Mouse (Mus musculus) MEL (cell line): ENCODE results near the gene Degs2.

Source experiments
- CHD1 ChIP-seq: IDR thresholded peaks from 2 replicates; pipeline ENCODE4 v1.6.1; 2012; ENCODE audit warnings: low read depth, mild to moderate bottlenecking, inconsistent platforms, low read length, improper control_type of control experiment
- CTCF ChIP-seq, 3 experiments: IDR thresholded peaks in 2 of 3; conservative IDR thresholded peaks in 1 of 3; 2 replicates each; pipeline ENCODE4 v1.5.1; 2011 to 2012; ENCODE audit warnings: low read length in 3 of 3, low read depth in 2 of 3, mild to moderate bottlenecking in 2 of 3, improper control_type of control experiment in 1 of 3, inconsistent platforms in 1 of 3, mixed read lengths in 1 of 3, moderate library complexity in 1 of 3; ENCODE audit not compliant: control insufficient read depth in 1 of 3, insufficient read depth in 1 of 3, poor library complexity in 1 of 3, severe bottlenecking in 1 of 3
- EP300 ChIP-seq, 2 experiments: IDR thresholded peaks; 2 replicates each; pipeline ENCODE4 v1.6.1; 2011; ENCODE audit warnings: improper control_type of control experiment in 2 of 2, low read length in 2 of 2, low read depth in 1 of 2, mild to moderate bottlenecking in 1 of 2
- MXI1 ChIP-seq: IDR thresholded peaks from 2 replicates; pipeline ENCODE4 v1.6.1; 2011; ENCODE audit warnings: mild to moderate bottlenecking, low read depth, low read length, improper control_type of control experiment
- MYB ChIP-seq: IDR thresholded peaks from 2 replicates; pipeline ENCODE4 v1.6.1; 2011; ENCODE audit warnings: mild to moderate bottlenecking, low read depth, low read length, improper control_type of control experiment
- MYC ChIP-seq: IDR thresholded peaks from 2 replicates; pipeline ENCODE4 v1.6.1; 2011; ENCODE audit warnings: low read depth, mild to moderate bottlenecking, low read length, improper control_type of control experiment, moderate library complexity
- POLR2A ChIP-seq, 2 experiments: IDR thresholded peaks; 2 replicates each; pipeline ENCODE4 v1.6.1; 2011 to 2012; ENCODE audit warnings: low read length in 2 of 2, mild to moderate bottlenecking in 2 of 2, control low read depth in 1 of 2, improper control_type of control experiment in 1 of 2, low read depth in 1 of 2, moderate library complexity in 1 of 2; ENCODE audit not compliant: control insufficient read depth in 1 of 2, insufficient read depth in 1 of 2, poor library complexity in 1 of 2
- ZKSCAN1 ChIP-seq: IDR thresholded peaks from 2 replicates; pipeline ENCODE4 v1.6.1; 2012; ENCODE audit warnings: low read depth, mild to moderate bottlenecking, inconsistent platforms, low read length, improper control_type of control experiment, moderate library complexity
- ZNF384 ChIP-seq: IDR thresholded peaks from 2 replicates; pipeline ENCODE4 v1.6.1; 2012; ENCODE audit warnings: low read depth, mild to moderate bottlenecking, inconsistent platforms, low read length, improper control_type of control experiment

GRCm38 (mm10) chr12:108718485-108718884, 16.4 kb upstream of the Degs2 start:
- no peak for TF ChIP-seq POLR2A (IDR thresholded peaks at IDR 0.05; ENCODE audit: control insufficient read depth in 1 of 2, insufficient read depth in 1 of 2, low read depth in 1 of 2, low read length in 2 of 2, poor library complexity in 1 of 2)
- TF ChIP-seq CTCF (IDR thresholded peaks at IDR 0.05 in 2 of 3, conservative IDR thresholded peaks at IDR 0.05 in 1 of 3; ENCODE audit: control insufficient read depth in 1 of 3, insufficient read depth in 1 of 3, low read depth in 2 of 3, low read length in 3 of 3, poor library complexity in 1 of 3, severe bottlenecking in 1 of 3) = no peak
- no peak for TF ChIP-seq EP300 (IDR thresholded peaks at IDR 0.05; ENCODE audit: low read depth in 1 of 2, low read length in 2 of 2)
- no peak for TF ChIP-seq CHD1
- no peak for TF ChIP-seq MYC
- no peak for TF ChIP-seq ZKSCAN1
- no peak for TF ChIP-seq MXI1
- TF ChIP-seq ZNF384 = no peak
- no peak for TF ChIP-seq MYB
